Mouse (Mus musculus): ENCODE data around the gene Rin2.

Gene Rin2

DNA sequence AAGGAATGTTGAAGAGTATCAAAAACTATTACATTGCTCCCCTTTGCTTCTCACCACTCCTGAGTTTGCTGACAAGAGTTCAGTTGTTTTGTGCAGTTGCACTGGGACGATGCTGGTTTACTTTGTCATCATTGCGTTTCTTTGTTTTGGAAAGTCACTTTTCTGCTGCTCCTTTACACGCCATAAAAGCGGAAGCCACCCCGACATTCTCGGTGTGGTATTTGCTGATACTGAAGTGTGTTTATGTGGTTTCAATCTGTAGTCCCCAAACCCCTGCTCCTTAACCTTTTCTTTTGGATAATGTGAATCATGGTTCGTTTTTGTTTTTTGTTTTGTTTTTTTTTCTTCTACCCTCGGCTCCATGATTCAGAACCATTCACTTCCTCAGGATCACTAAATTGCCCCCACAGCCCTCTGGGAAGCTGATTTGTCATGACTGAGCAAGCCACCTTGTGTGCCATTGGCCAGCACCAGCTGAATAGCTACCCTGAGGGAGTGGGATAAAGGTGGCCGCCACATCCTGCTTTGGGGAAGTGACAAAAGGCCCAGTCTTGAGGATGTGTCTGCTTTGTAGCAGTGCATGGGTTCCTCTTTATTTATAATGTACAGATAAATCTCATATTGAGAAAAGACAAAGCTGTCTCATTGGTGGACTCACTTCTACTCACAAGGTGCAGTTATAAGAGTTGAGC, 55.3 kb downstream of the Rin2 start:
- in situ Hi-C loops (cut with MboI; ENCODE audit: low sequenced_read_pairs), result no loop called here

DNA sequence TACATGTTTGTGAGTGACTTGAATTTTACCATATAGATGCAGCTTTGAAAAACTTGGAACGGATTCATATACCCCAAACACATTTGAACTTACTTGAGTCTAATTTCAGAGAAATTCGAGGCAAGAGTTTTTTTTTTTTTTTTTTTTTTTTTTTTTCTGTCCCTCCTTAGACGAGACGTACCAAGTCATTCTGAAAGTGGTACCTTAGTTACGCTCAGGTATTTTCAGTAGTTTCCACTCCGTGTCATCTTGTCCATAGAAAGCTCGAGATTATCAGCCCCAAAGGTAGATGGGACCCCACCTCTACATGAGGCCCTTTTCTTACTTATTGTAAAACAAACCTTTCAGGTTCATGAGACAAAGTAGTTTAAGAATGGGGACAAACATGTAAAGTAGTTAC, 55.9 kb downstream of the Rin2 start:
- in situ Hi-C loops (cut with MboI; ENCODE audit: low sequenced_read_pairs), result no loop called here

DNA sequence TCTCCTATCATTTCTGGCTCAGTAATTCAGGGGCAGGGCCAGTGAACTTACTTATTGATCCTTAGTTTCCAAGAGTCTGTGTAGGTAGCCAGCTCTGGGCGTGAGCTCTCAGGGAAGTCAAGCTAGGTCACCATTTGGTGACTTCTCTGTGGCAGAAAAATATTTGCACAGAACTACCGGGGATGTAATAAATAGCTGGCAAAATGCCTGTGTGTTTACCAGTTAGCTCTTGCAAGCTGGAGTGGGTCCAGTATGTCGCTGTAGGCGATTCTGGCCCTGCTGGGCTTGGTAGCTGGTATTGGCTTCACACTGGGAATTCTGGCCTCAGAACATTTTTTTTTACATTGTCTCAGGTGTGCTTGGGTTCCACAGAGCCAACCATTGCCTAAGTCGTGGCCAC, 60.1 kb downstream of the Rin2 start:
- in situ Hi-C loops (cut with MboI; ENCODE audit: low sequenced_read_pairs), result no loop called here

DNA sequence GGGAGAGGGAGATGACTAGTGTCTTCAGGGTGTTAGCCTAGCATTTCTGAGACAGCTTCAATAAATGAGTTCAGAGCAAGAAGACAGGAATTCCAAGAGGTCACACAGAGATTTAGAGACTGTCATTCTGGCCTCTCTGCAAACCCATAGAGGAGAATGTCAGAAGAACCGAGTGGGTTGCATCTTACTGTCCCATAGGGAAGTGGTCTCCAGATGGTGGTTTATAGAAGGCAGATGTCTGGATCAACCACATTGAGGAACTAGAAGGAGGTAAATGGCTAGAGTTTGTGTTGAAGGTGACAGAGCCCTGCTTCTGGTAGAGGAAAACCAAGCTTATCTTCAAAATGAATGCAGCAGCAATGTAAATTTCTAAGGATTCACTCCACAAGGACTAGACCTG, 61.5 kb downstream of the Rin2 start:
- in situ Hi-C loops (cut with MboI; ENCODE audit: low sequenced_read_pairs), result no loop called here

DNA sequence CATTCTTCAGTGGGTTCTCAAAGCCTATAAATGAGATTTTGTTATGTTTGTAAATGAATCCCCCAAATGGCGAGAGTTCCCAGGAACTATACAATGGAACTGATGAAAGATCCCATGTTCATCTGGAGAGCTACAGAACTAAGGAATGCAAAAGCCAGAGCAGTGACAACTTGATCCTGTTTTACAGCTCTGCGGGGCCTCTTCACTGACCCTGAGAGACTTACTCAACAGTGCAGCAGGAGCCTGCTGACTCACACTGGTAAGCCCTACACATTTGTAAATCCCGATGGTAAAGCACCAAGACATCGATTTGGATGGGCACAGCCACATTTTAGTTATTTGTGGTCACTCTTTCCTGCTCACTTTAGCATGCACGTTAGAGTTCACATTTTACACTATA, 62.2 kb downstream of the Rin2 start:
- in situ Hi-C loops (cut with MboI; ENCODE audit: low sequenced_read_pairs), result no loop called here

DNA sequence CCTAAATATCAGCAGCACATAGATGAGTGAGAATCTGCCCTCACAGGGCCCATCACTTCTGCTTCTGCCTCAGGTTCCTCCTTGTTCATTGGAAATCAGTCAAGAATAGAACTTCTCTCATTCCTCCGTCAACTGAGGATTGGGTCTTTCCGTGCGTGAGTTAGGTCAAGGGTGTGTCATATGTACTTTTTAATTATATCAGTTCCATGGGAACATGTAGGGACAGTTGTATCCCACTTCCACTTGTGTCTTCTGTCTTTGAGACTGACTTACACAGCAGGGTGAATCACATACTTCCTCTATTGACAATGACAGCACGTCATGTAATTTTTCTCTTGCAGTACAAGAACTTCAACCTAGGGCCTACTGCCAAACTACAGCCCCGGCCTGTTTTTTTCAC, 65.7 kb downstream of the Rin2 start:
- in situ Hi-C loops (cut with MboI; ENCODE audit: low sequenced_read_pairs), result no loop called here

DNA sequence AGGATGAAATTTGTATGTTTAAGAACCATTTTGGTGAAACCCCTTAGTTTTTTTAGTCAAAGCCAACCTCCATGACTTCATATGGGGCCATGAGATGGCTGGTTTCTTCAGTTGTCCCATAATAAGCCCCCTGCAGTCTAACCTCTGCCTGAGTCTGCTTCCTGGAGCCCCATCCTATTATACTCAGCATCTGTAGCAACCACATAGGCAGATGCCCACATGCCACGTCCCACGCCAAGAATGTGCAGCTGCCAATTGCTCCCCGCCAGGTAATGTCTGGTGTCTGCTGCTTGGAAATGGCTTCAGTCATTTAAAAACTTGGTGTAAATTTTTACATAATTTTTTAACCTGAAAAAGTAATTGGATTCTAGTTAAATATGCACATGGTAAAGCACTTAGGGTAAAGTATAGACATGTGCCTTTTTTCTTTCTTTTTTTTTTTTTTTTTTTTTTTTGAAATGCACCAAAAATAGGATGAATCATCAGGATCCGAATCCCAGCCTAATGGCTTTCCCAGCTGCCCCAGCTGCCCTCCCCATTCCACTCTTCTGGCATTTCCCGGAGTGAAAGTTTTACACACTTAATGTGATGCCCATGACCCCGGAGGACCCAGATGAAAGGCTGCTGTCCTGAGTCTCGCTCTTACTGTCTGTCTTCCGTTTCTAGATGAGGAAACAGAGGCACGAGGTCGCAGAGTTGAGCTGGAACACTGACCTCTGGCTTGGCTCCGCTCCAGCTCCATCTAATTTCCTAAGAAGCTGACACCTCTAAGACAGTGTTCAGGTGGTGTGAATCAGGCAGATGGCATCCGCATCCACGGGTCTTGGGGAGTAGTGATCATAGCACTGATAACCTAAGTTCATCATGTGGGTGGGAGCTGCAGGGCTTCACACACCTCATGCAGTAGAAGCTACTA, 68.0 kb downstream of the Rin2 start:
- in situ Hi-C loops (cut with MboI; ENCODE audit: low sequenced_read_pairs), result no loop called here

DNA sequence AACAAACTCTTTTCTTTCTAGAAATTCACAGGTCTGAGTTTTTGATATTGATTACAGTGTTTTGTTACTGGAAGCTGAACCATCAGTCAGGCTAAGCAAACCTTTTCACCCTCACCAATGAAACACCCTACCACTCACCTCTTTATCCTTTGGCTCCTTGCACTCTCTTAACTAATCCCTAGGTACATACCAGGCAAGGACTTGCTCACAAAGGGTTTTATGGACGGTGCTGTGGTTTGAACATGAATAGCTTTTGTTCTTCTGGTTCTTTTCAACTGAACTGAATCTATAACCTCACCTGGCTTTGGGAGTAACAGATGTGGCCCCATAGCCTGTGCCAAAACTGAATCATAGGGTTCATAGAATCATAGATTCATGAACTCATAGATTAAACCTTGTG, 71.4 kb downstream of the Rin2 start:
- in situ Hi-C loops (cut with MboI; ENCODE audit: low sequenced_read_pairs), result no loop called here

DNA sequence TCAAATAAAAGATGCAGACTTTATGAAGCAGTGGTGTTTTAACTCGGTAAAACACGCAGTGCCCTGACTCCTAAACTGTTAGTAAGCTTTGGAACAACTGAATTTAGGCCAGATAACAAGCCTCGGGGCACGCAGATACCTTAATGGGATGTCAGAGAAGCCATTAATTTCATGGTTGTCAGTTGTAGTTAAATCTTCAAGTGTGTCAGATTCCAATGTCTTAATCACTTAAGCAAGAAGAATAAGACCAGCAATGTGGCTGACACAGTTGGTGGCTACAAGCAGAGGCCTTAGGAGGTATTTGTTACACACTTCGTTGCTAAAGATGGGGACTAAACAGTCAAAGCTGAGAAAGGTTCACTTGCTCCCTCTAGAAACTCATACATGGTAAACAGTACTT, 74.6 kb downstream of the Rin2 start:
- in situ Hi-C loops (cut with MboI; ENCODE audit: low sequenced_read_pairs), result no loop called here

DNA sequence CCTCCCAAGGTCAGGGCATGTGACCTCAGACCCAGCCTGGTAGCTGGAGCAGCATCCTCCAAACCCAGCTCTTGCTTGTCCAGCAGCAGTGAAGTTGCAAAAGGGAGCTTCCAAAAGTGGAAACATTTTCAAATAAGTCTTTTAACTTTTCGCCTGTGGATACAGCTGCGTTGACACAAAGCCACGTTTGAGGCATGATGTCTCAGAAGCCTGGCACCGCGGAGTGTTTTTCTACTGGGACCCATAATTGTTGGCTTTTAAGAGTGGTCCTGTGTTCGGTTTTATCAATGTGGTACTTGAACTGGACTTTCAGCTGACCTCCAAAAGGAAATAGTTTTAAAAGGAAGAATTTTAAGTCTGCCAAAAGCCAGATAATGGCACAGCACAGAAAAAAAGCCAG, 77.6 kb downstream of the Rin2 start:
- in situ Hi-C loops (cut with MboI; ENCODE audit: low sequenced_read_pairs), result no loop called here

DNA sequence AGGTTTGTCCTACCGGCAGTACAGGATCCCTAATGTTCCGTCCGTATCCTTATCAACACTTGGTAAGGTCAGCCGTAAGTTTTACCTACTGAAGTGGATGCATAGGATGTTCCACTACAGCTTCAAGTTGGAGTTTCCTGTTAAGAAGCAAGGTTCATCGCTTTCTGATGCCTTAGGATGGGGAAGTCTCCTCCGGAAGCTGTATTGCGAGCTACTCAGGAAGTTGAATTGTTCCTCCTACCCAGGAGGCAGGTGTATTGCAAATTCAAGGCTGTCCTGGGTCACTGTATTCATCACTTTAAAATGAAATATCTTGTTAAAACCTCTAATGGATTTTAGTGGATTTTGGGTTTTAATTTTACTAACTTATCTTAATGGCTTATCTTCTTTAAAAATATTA, 79.0 kb downstream of the Rin2 start:
- in situ Hi-C loops (cut with MboI; ENCODE audit: low sequenced_read_pairs), result no loop called here

DNA sequence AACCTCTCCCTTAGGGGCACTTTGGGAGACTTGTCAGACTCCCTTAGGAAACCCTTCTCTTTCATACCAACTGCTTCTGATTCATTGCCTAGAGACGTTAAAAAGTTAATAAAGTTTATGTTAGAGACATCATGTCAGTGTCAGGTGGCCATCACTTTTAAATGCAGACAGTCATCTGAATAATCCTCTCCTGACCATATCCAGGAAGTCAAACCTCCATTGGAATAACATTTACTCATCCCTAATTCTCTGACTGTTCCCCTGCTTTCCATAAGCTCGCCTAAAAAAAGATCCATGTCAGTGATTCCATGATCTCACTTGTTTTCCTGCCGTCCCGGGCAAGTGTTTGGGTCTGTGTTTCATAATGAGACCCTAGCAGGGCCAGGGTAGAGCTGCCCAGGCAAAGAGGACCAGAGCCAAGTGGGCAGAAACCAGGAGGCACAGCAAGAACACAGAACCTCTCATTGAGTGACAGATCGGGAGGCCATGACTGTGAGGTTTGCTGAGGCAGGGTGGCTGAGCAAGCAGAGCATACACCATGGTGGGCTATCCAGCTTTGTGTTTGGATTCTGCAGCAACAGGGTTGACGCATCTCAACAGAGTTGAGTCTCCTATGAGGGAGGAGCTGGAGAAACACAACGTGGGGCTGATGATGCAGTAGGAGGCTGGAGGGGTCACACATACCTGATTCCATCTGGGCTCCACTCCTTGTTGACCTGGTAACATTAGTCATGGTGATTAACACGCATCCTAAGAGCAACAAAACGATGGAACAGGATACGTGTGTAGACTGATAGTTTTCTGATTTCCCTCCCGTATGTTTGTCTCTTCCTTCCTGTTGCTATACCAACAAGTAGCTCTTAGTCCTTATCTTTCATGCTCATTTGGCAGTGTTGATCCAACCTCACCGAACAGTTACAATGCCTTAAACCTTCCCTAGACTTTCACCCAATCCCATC, 81.1 kb downstream of the Rin2 start:
- in situ Hi-C loops (cut with MboI; ENCODE audit: low sequenced_read_pairs), result no loop called here

DNA sequence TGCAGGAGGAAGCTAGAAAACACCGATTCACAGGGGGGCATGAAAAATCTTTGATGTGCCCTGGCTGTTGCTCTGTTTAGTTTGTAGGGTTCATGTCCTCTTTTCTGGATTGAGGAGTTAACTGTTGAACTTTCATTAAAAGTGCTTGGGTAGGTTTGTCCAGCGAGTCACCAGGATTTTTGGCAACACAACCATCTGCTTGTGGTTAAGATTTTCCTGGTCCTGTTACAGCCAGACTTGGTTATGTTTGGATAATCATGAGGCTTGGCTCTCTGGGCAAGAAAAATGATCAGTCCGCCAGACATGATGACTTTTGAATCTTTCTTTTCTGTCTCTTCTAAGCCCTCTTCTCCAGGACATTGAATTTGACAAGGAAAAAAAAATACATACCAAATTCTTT, 85.1 kb downstream of the Rin2 start:
- in situ Hi-C loops (cut with MboI; ENCODE audit: low sequenced_read_pairs), result no loop called here

DNA sequence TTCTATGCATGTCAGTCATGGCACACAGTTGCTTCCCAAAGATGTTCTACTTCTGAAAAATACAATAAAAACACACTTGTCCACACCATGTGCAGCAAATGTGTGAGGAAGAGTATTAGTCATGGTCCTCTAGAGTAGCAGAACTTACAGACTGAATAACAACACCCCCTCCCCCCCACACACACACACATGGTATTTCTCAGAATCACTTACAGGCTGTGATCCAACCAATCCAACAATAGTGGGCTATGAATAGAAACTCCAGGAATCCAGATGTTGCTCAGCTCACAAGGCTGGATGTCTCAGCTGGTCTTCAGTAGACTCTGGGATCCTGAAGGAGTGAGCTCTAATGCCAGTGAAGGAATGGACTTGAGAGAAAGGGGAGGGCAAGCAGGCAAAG, 86.4 kb downstream of the Rin2 start:
- in situ Hi-C loops (cut with MboI; ENCODE audit: low sequenced_read_pairs), result no loop called here

DNA sequence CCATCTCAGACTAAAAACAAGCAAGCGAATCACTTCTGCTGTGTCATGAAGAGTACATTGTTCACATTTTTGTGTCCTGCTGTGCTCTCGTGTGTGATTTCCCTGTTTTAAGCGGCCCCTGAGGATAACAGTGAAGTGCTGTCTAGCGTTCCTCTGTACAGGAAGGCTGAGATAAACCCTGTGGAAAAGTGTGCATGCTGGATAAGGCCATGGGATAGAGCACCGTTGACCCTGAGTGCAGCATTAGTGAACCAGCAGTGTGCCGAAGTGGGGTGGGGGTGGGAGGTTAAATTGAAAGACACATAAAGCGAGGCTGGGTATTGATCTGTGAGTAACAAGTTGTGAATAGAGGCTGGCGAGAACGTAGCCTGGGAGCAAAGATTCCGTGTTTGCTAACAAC, 94.9 kb downstream of the Rin2 start:
- in situ Hi-C loops (cut with MboI; ENCODE audit: low sequenced_read_pairs), result no loop called here

DNA sequence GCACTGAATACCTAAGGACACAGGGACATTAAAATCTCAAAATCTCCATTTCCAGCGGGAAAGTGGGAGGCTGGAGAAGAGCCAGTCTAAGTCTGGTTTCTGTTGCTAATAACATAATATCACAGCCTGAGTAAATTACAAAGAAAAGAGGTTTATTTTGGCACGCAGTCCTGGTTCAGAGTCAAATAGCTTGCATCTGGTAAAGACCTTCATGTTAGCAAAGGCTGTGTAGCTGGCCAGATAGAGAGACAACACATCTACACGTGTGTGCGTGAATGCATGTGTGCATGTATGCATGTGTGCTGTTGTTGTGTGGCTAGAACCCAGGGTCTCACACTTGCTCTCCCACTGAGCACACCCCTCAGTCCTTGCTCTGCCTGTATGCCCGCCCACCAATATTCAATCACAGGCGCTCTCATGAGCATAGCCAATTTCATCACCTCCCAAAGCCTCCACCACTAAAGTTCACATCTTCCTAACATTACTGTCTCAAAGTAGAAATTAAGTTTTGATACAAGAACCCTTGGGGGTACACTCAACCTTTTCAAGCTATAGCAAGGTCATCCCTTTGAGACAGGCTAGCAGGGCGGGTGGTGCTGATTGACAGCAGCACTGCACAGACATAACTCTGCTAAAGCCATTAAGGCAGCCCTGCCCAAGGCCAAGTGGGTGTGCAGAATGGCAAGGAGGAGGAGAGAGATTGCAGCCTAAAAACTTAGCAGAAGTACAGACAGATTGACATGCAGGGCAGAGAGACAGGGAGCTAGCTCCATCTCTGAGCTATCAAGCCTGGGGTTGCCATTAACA, 95.9 kb downstream of the Rin2 start:
- in situ Hi-C loops (cut with MboI; ENCODE audit: low sequenced_read_pairs), result no loop called here

DNA sequence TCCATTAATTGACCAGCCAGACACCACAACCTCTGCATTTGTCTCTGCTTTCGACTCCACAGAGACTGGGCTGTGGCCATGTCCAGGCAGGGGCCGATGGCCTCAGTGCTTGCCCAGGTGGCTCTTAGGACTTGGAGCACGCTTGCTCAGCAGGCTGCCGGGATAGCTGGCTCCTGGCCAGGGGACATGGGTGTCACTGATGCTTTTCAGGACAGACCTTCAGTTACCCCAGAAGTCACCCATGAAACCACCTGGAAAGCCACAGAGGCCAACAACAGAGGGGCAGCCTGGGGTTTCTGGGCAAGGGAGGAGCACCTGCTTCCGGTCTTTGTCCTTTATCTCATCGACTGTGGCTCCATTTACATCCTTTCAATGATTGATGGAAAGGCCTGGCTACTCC, 108.2 kb downstream of the Rin2 start:
- in situ Hi-C loops (cut with MboI; ENCODE audit: low sequenced_read_pairs), result no loop called here

DNA sequence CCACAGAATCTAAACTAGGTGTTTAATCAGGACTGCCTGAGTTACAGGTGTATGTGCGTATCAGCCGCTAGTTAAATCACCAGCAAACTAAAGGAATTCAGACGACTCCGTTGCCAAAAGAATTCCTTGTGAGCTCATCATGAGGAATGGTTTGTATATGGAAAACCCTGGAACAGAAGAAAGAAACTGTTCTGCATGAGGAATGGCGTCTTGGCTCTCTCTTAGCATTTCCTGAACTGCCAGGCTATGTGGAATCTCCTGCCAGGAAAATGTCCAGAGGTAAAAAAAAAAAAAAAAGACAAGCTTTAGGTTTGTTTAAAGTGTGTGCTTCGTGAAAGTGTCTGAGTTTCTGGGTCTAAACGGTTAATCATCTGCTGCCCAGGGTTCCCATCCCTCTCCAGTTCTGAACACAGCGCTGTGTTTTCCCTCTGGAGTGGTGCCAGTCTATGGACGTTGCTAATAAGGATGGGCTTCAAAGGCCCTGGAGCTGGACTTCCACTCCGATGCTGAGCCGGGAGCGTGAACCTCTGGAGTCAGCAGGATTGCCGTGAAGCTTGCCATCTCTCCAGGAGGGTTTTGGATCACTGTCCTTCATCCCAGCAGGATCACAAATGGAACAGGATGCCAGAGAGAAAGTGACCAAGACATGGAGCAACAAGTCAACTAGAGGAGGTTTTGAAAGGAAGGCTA, 109.4 kb downstream of the Rin2 start:
- in situ Hi-C loops (cut with MboI; ENCODE audit: low sequenced_read_pairs), result no loop called here

DNA sequence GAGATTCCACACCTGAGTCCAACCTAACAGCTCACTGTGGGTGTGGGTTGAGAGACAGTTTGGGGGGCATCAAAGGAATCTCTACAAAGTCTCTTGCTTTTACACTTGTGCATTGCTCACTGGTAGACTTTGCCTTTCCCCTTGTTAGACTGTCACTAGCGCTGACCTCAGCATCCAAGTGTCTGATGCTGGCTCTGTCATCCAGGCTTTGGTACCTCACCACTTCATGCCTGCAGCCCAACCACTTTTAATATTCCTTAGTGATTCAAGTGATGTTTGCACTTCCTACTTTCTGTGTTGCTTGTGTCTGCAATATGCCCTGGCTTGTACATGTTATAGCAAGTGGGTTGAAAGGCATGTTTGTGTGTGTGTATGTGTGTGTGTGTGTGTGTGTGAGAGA, 109.9 kb downstream of the Rin2 start:
- in situ Hi-C loops (cut with MboI; ENCODE audit: low sequenced_read_pairs), result no loop called here

Data from CH12F3 (cell line).